Mouse (Mus musculus): ENCODE measurements at regions not wholly inside any gene's neighbourhood (a gene's known extent, or its start where the extent isn't known, plus 50 kb on each side); places are given as distances from the start of the nearest gene placed in this dataset.
A peak's percentile ranks its signal among the peaks of the same experiment; 100 is the strongest.

GRCm38 (mm10) chr13:99782883-99783721 is 117.8 kb downstream of the Cartpt start:
- no peak for DNase-seq (ENCODE audit: extremely low spot score, low read depth, low spot score)

DNA sequence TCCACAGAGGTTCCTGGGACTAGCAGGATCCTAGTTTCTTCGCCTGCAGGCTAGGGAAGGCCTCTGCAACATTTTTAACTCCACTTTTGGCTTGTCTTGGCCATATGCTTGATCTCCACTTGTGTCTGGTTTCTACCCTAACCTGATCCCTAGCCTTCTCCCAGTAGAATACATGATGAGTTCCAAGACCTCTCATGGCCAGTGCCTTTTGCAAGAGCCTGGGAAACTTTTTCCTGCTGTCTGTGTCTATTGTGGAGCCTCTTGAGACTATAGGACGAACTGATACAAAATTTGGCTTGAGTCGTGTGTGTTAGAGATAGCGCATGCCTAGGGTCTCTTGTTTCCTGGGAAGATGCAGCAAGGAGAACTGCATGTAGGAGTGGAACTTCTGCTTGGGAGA is 119.3 kb downstream of the Cartpt start:
- no peak for DNase-seq (ENCODE audit: extremely low spot score, low read depth, low spot score)

DNA sequence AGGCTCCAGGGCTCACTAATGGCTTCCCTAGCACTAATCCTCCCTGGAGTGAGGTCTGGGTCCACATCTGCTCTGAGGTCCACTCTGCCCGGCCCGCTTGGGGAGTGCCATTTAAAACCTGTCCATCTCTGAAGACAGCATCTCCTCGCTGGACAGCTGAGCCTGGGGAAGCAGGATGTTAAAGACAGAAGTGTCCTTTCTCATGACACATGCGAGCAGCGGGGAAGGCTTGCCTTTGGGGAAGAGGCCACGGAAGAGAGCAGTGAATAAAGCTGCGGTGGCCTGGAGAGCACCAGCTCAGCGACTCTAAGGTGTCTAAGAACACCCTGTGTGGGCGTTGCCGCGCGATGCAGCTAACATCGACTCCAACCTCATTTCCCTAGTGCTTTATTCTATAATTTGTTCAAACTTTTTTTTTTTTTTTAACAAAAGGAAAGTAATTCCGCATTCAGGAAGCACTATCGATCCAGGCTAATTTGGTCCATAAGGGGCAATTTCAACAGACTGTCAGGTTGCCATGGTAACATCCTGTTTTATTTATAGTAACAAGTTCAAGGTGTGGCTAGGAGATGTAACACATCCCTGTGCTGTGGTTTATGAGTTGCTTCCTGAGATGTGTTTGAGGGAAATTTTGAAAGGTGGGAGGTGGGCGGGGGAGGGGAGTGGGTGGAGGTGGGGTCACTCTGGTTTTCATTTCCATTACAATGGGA is 120.0 kb downstream of the Cartpt start:
- DNase-seq (ENCODE audit: extremely low spot score, low read depth, low spot score), result peak; percentile 73

DNA sequence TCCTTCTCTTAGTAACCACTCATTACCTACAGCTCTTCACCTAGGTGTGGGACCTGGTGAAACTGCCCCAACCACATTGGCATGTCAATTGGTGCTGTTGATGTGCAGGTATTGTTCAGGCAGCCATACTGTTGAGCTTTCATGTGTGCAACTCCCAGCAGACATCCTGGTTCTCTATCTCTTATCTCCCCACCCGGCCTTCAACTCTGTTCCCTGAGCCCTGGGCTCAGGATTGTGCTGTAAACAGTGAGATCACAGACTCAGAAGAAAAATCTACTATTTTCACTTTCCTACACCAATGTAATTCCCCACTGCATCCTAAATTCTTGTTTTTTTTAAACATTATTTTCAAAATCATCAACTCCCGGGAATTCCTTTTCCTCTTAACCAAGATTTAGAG is 122.1 kb downstream of the Cartpt start:
- no peak for DNase-seq (ENCODE audit: extremely low spot score, low read depth, low spot score)

- DNase-seq (ENCODE audit: extremely low spot score, low read depth, low spot score), result no peak
Measured at GRCm38 (mm10) chr13:99777736-99778135, 123.2 kb downstream of the Cartpt start.

- no peak for DNase-seq (ENCODE audit: extremely low spot score, low read depth, low spot score)
Measured at GRCm38 (mm10) chr13:99765965-99766364, 134.9 kb downstream of the Cartpt start.

DNA sequence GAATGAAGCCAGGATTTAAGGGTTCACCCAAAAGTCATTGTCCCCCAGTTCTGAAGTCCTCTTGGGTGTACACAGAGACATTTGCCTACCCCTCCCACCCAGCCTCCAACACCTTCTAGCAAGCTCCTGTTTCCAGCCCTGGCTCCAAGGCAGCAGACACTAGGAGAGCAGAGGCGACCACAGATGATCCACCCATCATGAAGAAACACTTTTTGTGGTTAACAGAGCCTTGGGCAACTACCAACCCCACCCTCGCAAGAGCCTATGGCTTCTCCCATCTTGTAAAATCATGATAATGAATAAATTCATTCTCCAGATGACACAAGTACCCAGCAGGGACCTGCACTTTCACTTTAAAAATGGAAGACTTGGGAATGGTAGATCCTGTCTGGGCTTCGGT is 136.1 kb downstream of the Cartpt start:
- no peak for DNase-seq (ENCODE audit: extremely low spot score, low read depth, low spot score)

DNA sequence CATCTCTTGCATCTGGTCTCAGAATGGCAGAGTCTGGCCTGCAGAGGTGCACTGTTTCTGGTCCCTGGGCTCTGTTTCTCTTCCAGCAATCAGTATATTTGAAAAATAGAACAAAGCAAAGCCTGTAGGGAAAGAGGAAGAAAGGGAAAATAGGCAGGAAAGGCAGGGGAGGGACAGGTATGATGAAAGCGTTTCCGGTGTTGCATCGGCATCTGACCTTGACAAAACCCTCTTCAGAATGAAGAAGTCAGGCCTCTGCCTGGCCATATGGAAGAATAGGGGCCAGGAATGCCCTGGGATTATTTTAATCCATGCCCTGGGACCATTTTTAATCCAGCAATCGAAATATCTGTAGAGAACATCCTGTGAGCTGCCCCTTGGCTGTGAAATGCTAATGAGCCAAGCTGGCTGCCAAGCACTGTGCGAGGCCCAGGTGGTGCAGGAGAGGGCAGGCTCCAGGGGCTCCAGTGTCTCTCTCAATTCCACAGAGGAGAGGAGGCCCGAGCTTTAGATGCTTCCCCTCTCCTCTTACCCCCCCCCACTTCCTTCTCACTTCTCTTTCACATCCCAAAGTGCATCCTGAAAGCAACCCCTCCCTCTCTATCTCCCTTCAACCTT is 136.7 kb downstream of the Cartpt start:
- DNase-seq (ENCODE audit: extremely low spot score, low read depth, low spot score), result no peak

DNA sequence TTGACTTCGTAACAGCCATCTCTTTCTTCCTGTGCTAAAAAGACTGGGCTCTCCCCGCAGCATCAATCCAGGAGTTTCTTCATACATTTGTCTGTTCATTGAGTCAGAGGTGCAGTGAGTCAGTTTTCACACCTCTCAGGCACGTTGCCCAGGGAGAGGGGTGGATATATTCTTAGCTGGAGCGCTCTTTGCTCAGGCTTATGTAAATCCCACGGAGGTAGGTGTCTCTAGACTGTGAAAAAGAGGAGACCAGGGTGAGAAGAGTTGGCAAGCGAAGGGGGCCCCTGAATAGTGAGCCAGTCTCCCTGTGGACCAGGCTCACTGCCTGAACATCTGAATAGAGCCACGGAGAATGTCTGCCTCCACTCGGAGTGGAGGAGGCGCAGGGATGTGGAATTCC is 139.0 kb downstream of the Cartpt start:
- no peak for DNase-seq (ENCODE audit: extremely low spot score, low read depth, low spot score)

DNA sequence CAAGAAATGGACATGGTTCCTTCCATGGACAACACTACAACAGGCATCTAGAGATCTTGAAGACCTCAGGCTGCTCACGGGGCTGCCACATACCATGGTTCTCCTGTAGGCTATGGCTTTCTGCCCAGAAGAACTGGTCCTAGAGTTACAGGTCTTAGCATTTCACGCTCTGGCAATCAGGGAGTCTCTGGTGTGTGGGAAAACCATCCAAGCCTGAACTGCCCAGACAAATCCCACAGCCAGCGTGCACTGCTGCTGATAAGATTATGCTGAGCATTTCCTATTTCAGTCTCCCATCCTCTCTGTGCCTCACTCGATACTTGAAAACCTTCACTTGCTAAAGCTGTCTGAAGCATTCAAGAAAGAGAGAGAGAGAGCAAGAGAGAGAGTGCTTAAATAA is 139.5 kb downstream of the Cartpt start:
- DNase-seq (ENCODE audit: extremely low spot score, low read depth, low spot score), result no peak

GRCm38 (mm10) chr13:99760646-99761045 is 140.2 kb downstream of the Cartpt start:
- DNase-seq (ENCODE audit: extremely low spot score, low read depth, low spot score), result no peak

GRCm38 (mm10) chr13:99759256-99760044 is 141.4 kb downstream of the Cartpt start:
- no peak for DNase-seq (ENCODE audit: extremely low spot score, low read depth, low spot score)

GRCm38 (mm10) chr13:99754701-99755100 is 146.2 kb downstream of the Cartpt start:
- no peak for DNase-seq (ENCODE audit: extremely low spot score, low read depth, low spot score)

- no peak for DNase-seq (ENCODE audit: extremely low spot score, low read depth, low spot score)
Measured at GRCm38 (mm10) chr13:99754251-99754652, 146.6 kb downstream of the Cartpt start.

DNA sequence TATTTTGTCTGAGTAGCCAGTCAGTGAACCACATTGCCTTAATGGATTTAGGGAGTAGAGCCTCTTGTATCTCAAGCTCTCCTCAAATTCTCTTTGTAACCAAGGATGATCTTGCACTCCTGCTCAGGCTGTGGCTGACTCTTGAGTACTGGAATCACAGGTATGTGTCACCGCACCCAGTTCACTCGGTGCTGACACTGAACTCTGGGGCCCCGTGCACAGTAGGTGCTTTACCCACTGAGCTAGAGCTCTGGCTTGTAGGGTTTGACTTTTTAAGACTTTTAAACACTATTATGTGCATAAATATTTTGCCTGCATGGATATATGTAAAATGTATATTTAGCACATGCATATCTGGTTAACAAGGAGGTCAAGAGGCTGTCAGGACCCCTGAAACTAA is 147.4 kb downstream of the Cartpt start:
- no peak for DNase-seq (ENCODE audit: extremely low spot score, low read depth, low spot score)

DNA sequence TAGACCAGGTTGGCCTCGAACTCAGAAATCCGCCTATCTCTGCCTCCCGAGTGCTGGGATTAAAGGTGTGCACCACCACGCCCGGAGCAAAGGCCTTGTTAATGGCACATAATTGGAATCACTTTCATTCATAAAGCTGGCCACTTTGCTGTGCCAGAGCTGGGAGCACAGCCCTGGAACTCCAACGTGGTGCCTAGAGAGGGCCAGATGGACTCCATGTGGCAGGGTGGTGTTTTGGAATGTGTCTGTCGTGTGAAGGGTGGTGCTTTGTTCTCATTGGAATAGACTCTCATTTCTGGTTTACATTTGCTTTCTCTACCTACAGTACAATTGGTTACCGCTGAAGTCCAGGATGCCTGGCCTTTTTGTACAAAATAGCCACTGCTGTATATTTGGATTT is 150.2 kb downstream of the Cartpt start:
- no peak for DNase-seq (ENCODE audit: extremely low spot score, low read depth, low spot score)

GRCm38 (mm10) chr13:99749342-99749741 is 151.5 kb downstream of the Cartpt start:
- DNase-seq (ENCODE audit: extremely low spot score, low read depth, low spot score), result no peak

- no peak for DNase-seq (ENCODE audit: extremely low spot score, low read depth, low spot score)
Measured at GRCm38 (mm10) chr13:99748128-99748527, 152.8 kb downstream of the Cartpt start.

DNA sequence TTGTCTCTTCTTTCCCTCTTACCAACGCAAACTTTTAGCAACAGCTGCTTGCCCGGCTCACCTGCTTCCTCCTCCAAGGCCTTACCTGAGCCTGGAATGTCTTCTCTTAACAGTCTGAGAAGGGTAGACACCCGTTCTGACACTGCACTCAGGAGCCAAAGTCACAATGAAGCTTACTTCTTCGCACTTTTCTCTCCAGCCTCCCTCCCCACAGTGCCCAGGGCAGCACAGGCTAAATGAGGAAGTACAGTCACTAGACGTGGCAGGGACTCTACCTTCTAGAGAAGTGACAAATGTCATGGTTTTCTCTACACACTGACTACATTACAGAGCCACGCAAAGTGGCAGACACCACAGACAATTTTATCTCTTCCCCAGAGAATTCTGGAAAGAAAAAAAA is 155.4 kb downstream of the Cartpt start:
- DNase-seq (ENCODE audit: extremely low spot score, low read depth, low spot score), result no peak

GRCm38 (mm10) chr13:99744790-99745120 is 156.1 kb downstream of the Cartpt start:
- no peak for DNase-seq (ENCODE audit: extremely low spot score, low read depth, low spot score)
